Mouse (Mus musculus) lung, embryonic 14.5 days (tissue): ENCODE data around the gene Dnase2a. TPM values are rescaled to one million over a fixed set of nuclear protein-coding genes. Genes with fewer than 3 reads are reported as not detected.

ENCODE experiments used
- ATAC-seq: fragments of 200-750 bp; cut with Nextera tagmentation; 2 replicates; pipeline ENCODE4 v1.8.0; 2017; ENCODE audit warnings: mild to moderate bottlenecking, moderate TSS enrichment, moderate library complexity; ENCODE audit not compliant: insufficient read depth
- DNase-seq: peaks from one replicate; pipeline ENCODE4 v3.0.0-alpha.2; 2015
- H3K27ac ChIP-seq: fragments of 300-500 bp; sonication (generic); 2 replicates; pipeline ENCODE4 v1.5.1; 2014; ENCODE audit warnings: low read depth, mild to moderate bottlenecking, moderate library complexity
- H3K27me3 ChIP-seq: fragments of 300-500 bp; sonication (generic); 2 replicates; pipeline ENCODE4 v1.6.1; 2014; ENCODE audit warnings: low read length, control low read depth; ENCODE audit not compliant: insufficient read depth
- H3K36me3 ChIP-seq: fragments of 300-500 bp; sonication (generic); 2 replicates; pipeline ENCODE4 v1.6.1; 2014; ENCODE audit warnings: control low read depth; ENCODE audit not compliant: insufficient read depth
- H3K4me1 ChIP-seq: fragments of 300-500 bp; sonication (generic); 2 replicates; pipeline ENCODE4 v1.6.1; 2014; ENCODE audit warnings: antibody characterized with exemption, control low read depth; ENCODE audit not compliant: insufficient read depth
- H3K4me2 ChIP-seq: fragments of 300-500 bp; sonication (generic); 2 replicates; pipeline ENCODE4 v1.6.1; 2014; ENCODE audit warnings: mild to moderate bottlenecking
- H3K4me3 ChIP-seq: fragments of 300-500 bp; sonication (generic); 2 replicates; pipeline ENCODE4 v1.5.1; 2014; ENCODE audit warnings: low read depth, low read length
- H3K9ac ChIP-seq: fragments of 300-500 bp; sonication (generic); 2 replicates; pipeline ENCODE4 v1.6.1; 2014
- H3K9me3 ChIP-seq: fragments of 300-500 bp; sonication (generic); 2 replicates; pipeline ENCODE4 v1.6.1; 2016; ENCODE audit warnings: low read depth, low read length, control low read depth
- CTCF ChIP-seq: IDR thresholded peaks from 2 replicates; pipeline ENCODE4 v1.5.1; 2016; ENCODE audit warnings: antibody characterized with exemption, low read depth
- WGBS: fragments of 180-500 bp; shearing (Covaris S2); extraction: QIAGEN DNeasy Blood & Tissue Kit; methylation state at CpG from one replicate; pipeline ENCODE4 v1.1.7; 2014; 5-methylcytosine and 5-hydroxymethylcytosine counted together
- polyA plus RNA-seq: library from polyadenylated mRNA; unstranded; fragments of >200 nt; fragmentation: Nextera tagmentation; extraction: Ambion mirVana; gene quantifications from 2 replicates; pipeline ENCODE4 v1.2.1, GENCODE M21; 2014

Gene Dnase2a
- polyA plus RNA-seq, 1 experiment from 2014 or later: 15.3 TPM

DNA sequence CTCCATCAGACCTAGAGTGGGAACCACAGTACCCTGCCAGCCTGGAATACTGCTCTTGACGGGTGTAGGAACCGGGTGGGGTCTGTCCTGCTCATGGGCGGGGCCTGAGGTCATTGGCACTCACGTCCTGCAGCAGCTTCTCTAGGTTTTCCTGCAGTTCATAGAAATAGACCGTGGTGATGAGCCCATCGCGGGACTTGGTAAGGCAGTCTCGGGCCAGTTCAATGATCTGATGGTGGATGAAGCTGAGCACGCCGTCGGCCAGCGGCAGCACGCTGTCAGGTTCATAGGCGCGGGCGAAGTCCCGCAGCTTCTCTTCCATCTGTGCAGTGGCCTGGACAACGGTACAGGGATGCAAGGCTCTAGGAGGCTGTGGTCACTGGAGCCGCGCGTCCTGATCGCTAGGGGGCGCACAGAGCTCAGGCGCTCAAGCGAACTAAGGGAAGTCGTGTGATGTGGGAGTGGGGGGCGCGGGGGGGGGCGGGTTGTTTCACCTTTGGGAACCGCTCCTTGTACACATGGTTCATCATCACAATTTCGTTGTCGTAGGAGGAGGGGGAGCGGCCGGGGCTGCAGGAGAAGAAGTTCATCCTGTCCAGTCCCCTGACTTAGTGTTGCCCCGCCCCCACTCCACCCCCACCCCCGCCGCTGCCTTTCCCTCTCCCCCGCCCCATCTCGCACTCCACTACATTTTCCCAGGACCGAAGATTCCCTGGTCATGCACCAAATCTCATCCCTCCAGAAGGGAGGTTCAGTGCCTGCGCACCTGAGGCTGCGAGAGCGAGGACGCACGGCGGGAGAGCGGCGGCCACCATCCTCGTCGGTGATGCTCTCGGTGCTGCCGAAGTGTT, 20.3 kb downstream of the Dnase2a start:
- ATAC-seq: peak; percentile 85
- 2% methylated on average over 52 of the region's 52 CpGs for WGBS
- Histone ChIP-seq H3K9me3 (no peaks in the 10 kb centered on the region), H3K4me2 (peak overlapping the region; percentile 70), H3K36me3 (no peaks in the 10 kb centered on the region), H3K27me3 (peaks cover 22% of the 10 kb centered on the region; the same call in 1 of the 2 replicates), H3K27ac (no peak overlapping the region), H3K4me1 (no peaks in the 10 kb centered on the region), H3K4me3 (peak overlapping the region; percentile 34), H3K9ac (no peak overlapping the region; the same call in 1 of the 2 replicates)
- DNase-seq: peak; percentile 88
- peak; percentile 89 for TF ChIP-seq CTCF

DNA sequence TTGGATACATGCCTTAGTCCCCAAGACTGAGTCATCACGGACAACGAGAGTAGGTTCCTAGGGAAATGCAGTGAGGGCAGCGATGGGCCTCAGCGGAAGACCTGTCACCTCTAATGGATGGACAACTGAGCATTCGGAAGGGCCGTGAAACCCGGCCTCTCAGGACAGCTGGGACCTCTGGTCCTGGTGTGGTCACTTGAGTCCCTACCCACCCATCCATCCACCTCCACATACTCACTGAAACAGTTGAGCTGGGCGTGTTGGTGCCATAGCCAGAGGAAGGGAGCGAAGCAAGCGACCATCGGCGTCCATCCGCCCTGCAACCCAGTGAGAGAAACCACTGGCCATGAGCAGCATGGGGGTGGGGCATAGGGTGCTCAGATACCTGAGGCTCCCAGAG, 22.2 kb downstream of the Dnase2a start:
- no peak overlapping the region for H3K9ac ChIP-seq
- H3K27ac ChIP-seq: no peak overlapping the region
- no peaks in the 10 kb centered on the region for H3K36me3 ChIP-seq
- peaks cover 41% of the 10 kb centered on the region for H3K27me3 ChIP-seq
- no peak overlapping the region for H3K4me2 ChIP-seq
- DNase-seq (no peak), ATAC-seq (no peak)
- H3K4me1 ChIP-seq: no peaks in the 10 kb centered on the region
- no peak for TF ChIP-seq CTCF
- H3K4me3 ChIP-seq: no peak overlapping the region
- no peaks in the 10 kb centered on the region for H3K9me3 ChIP-seq
- 74% methylated on average over 13 of the region's 13 CpGs for WGBS

DNA sequence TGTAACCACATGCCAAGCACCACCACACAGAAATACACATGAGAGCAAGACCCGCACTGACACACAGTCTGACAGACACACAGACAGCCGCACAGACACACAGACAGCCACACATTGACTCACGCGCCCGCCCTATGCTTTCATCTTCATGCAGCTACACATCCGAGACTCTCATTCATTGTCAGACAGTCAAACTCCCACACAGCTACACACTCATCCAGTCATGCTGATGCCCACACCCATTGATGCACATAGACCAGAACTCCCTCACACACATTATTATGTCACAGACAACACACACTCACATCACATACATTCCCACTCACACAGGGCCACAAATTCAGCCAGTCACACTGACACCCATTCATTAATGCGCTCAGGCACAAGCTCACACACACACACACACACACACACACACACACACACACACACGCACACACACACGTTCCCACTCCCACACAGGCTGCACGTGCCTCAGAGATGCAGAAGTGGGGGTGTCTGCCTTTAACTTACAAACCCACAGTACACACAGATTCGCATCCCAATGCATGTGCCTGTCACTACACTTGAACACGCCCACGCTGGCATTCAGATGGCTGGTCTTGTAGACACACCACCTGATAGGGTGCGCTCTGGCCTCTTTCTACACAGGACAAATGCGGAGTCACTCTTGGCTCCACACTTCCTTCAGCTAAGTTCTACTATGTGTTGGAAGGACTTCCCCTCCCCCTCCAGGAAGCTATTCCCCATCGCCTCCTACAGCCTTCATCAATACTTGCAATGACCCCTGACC, 25.6 kb downstream of the Dnase2a start:
- Histone ChIP-seq H3K4me1 (no peaks in the 10 kb centered on the region), H3K4me3 (no peak overlapping the region), H3K9me3 (no peaks in the 10 kb centered on the region), H3K9ac (no peak overlapping the region), H3K27me3 (peaks cover 71% of the 10 kb centered on the region), H3K27ac (no peak overlapping the region), H3K4me2 (no peak overlapping the region), H3K36me3 (no peaks in the 10 kb centered on the region)
- 80% methylated on average over 16 of the region's 16 CpGs for WGBS
- no peak for DNase-seq
- no peak for ATAC-seq
- no peak for TF ChIP-seq CTCF

DNA sequence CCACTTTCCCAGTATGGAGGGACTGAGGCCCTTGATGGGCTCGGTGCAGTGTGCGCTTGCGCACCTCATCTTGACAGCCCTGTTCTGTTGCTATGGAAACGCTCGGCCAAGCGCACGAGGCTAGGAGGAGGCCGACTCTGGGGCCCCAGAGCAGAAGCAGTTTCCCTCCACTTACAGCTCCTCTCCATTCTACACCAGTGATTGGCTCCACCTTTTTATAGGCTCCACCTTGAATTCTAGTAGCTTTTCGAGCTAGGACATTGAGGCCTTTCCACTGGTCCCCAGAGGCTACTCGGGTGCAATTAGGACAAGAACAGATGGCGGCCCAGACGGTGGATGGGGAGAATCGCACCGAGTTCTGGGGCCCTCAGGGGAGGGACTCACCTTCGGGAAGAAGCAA, 26.5 kb downstream of the Dnase2a start:
- WGBS: under 1% methylated on average over 15 of the region's 15 CpGs
- Histone ChIP-seq H3K4me2 (no peak overlapping the region), H3K36me3 (no peaks in the 10 kb centered on the region), H3K9ac (no peak overlapping the region), H3K27me3 (peaks cover 62% of the 10 kb centered on the region), H3K4me3 (no peak overlapping the region), H3K9me3 (no peaks in the 10 kb centered on the region), H3K4me1 (no peaks in the 10 kb centered on the region), H3K27ac (no peak overlapping the region)
- no peak for TF ChIP-seq CTCF
- ATAC-seq (peak; percentile 63), DNase-seq (peak; percentile 69)

DNA sequence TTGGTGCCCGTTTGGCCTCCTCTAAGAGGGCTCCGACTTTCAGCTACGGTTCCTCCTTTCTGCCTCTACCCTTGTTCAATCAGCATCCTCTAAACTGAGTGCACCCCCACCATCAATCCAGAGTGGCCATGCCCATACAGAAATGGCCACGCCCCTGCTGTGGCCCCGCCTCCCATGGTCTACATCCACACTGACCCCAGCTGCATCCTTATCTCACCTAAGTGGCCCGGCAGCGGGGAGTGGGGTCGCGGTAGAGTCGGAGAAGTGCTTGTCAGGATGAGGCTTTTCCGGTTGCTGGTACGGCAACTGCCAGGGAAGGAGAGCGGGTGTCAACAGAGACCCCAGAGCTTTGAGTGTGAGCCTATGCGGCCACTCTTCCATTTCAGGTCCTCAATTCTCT, 27.1 kb downstream of the Dnase2a start:
- Histone ChIP-seq H3K9me3 (no peaks in the 10 kb centered on the region), H3K4me2 (no peak overlapping the region), H3K36me3 (no peaks in the 10 kb centered on the region), H3K27ac (no peak overlapping the region), H3K9ac (no peak overlapping the region), H3K27me3 (peaks cover 56% of the 10 kb centered on the region), H3K4me3 (no peak overlapping the region), H3K4me1 (no peaks in the 10 kb centered on the region)
- DNase-seq (no peak), ATAC-seq (no peak)
- WGBS: 6% methylated on average over 14 of the region's 14 CpGs
- no peak for TF ChIP-seq CTCF

DNA sequence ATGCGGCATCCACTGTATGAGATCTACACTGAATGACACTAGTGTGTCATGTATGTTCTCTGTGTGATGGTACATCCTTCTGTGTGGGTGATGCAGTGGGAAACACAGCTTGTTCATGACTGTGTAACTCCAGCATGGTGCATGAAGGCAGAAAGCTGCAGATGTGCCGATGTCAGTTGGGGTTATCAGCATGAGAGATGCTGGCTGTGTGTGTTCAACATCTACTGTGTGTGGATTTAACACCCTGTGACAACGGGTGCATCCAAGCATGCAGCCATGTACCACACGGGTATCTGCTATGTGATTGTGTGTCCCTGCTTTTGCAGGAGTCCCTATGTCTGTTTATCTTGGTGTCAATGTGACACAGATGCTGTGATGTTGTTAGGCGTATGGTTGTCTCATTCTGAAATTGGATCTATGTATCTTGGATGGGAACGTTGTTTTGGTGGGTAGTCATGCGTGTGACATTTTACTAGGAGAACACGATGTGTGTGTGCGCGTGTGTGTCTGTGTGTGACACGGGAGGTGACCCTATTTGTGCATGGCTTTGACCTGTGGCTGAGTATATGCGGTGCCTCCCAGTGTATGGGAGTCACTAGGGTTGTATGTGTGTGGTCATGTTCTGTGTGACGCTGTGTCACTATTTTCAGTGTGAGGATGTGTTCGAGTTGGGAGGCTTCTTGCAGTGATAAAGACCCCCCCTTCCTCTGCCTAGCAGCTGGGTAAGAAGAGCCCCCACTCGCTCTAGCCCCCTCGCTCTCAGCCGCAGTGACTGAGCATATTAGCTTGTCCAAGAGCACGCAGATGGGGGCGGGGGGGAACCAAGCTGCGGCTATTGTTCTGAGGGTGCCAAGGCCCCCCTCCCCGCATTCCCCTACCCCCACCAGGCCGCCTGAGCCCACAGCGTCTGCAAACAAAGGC, 27.9 kb downstream of the Dnase2a start:
- peak overlapping the region; percentile 71 for H3K4me2 ChIP-seq
- H3K27me3 ChIP-seq: peaks cover 52% of the 10 kb centered on the region
- no peak for ATAC-seq
- H3K4me3 ChIP-seq: peak overlapping the region; percentile 37
- no peak for TF ChIP-seq CTCF
- WGBS: 24% methylated on average over 23 of the region's 23 CpGs
- H3K4me1 ChIP-seq: no peaks in the 10 kb centered on the region
- no peak for DNase-seq
- no peaks in the 10 kb centered on the region for H3K9me3 ChIP-seq
- H3K36me3 ChIP-seq: no peaks in the 10 kb centered on the region
- no peak overlapping the region for H3K27ac ChIP-seq
- no peak overlapping the region for H3K9ac ChIP-seq
